19 mouse cellular contexts compared by ENCODE assay signal in the genomic region with DNA sequence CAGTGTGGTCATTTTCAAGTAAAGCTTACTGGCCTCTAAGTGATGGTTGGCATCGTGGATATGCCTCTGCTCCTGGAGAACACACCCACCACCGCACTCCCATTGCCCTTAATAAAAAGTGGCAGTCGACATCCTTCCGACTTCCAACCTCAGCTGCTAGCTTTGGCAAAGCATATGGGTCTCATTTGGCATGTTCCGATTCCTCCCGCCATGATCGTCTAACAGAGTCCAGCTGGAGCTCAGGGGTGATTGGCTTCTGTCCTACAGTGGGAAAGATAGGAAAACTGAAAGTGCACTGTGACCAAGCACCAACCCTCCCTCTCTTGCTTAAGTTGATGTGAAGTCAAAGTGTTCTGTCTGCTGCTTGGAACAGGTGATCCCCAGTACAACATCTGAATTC.
DNase-seq lines count a peak whose midpoint lies in the region; ATAC-seq and TF ChIP-seq lines count a peak whose summit lies in the region.
"Had no signal": no experiment of that assay in that cellular context is flagged by ENCODE, and none has a peak within 500 bp of the region (broad histone marks: within the 10 kb centered on the region; RNA-seq: fewer than 3 reads in every experiment).

No protein-coding gene starts in this region.

- 56% methylated on average over 7 of the region's 7 CpGs for WGBS in forebrain, embryonic 10.5 days
- WGBS in forebrain, embryonic 13.5 days: 91% methylated on average over 7 of the region's 7 CpGs
- WGBS in hindbrain, postnatal 0 days: 46% methylated on average over 7 of the region's 7 CpGs
- WGBS in hindbrain, embryonic 10.5 days: 82% methylated on average over 7 of the region's 7 CpGs
- WGBS in embryonic facial prominence, embryonic 10.5 days: 42% methylated on average over 7 of the region's 7 CpGs
- WGBS in embryonic facial prominence, embryonic 13.5 days: 21% methylated on average over 7 of the region's 7 CpGs

- H3K9me3 ChIP-seq in forebrain, embryonic 10.5 days: no peaks in the 10 kb centered on the region
- no peaks in the 10 kb centered on the region for H3K9me3 ChIP-seq in forebrain, embryonic 13.5 days (replicated peaks)
- H3K9me3 ChIP-seq in hindbrain, postnatal 0 days (ENCODE audit: low read length): no peaks in the 10 kb centered on the region
- H3K9me3 ChIP-seq in hindbrain, embryonic 10.5 days: no peaks in the 10 kb centered on the region
- H3K9me3 ChIP-seq in embryonic facial prominence, embryonic 10.5 days: no peaks in the 10 kb centered on the region
- H3K9me3 ChIP-seq in embryonic facial prominence, embryonic 13.5 days: no peaks in the 10 kb centered on the region
- H3K9me3 ChIP-seq: forebrain, embryonic 15.5 days; heart, embryonic 12.5 days; hindbrain, embryonic 12.5 days had no signal

- TF ChIP-seq CTCF in hindbrain, postnatal 0 days (IDR thresholded peaks at IDR 0.05; ENCODE audit: low read depth): no peak

- H3K4me1 ChIP-seq in forebrain, embryonic 10.5 days: peaks cover 50% of the 10 kb centered on the region
- H3K4me1 ChIP-seq in forebrain, embryonic 13.5 days: peaks cover 30% of the 10 kb centered on the region
- H3K4me1 ChIP-seq in hindbrain, postnatal 0 days (ENCODE audit: insufficient read depth, low read length): peaks cover 4% of the 10 kb centered on the region
- peaks cover 22% of the 10 kb centered on the region for H3K4me1 ChIP-seq in hindbrain, embryonic 10.5 days (replicated peaks)
- peaks cover 35% of the 10 kb centered on the region for H3K4me1 ChIP-seq in embryonic facial prominence, embryonic 10.5 days
- 0 out of 2 replicates have a peak, but pooled peaks cover 4% of the 10 kb centered on the region for H3K4me1 ChIP-seq in embryonic facial prominence, embryonic 13.5 days
- H3K4me1 ChIP-seq: heart, embryonic 12.5 days had no signal

- H3K9ac ChIP-seq in forebrain, embryonic 13.5 days: no peak overlapping the region
- H3K9ac ChIP-seq in hindbrain, postnatal 0 days (replicated peaks; ENCODE audit: low read length): no peak overlapping the region
- no peak overlapping the region for H3K9ac ChIP-seq in embryonic facial prominence, embryonic 13.5 days
- H3K9ac ChIP-seq: forebrain, embryonic 15.5 days; heart, embryonic 12.5 days; hindbrain, embryonic 12.5 days had no signal

- no peak overlapping the region for H3K4me2 ChIP-seq in forebrain, embryonic 13.5 days
- H3K4me2 ChIP-seq in hindbrain, postnatal 0 days (ENCODE audit: low read depth, low read length): no peak overlapping the region
- peak overlapping the region; percentile 11; the same call in 1 of the 2 replicates for H3K4me2 ChIP-seq in embryonic facial prominence, embryonic 13.5 days
- H3K4me2 ChIP-seq: forebrain, embryonic 15.5 days; heart, embryonic 12.5 days; hindbrain, embryonic 12.5 days had no signal

- no peak for DNase-seq in forebrain, embryonic 10.5 days (ENCODE audit: extremely low spot score, low spot score)
- peak; percentile 72 for DNase-seq in hindbrain, postnatal 0 days (ENCODE audit: low spot score)
- no peak for DNase-seq in hindbrain, embryonic 10.5 days (ENCODE audit: low spot score)
- peak; percentile 54 for DNase-seq in embryonic facial prominence, embryonic 10.5 days (ENCODE audit: low spot score)
- DNase-seq in yolk sac, embryonic 10.5 days (ENCODE audit: low spot score): no peak
- DNase-seq: adrenal gland, adult 2 months; adrenal gland, postnatal 25 days; cerebellum, adult 8-10 months; cerebellum, postnatal 36 days; heart, adult 2 months; kidney, adult 11 months had no signal

- H3K27me3 ChIP-seq in forebrain, embryonic 10.5 days (ENCODE audit: poor library complexity, severe bottlenecking): no peaks in the 10 kb centered on the region
- H3K27me3 ChIP-seq in forebrain, embryonic 13.5 days: no peaks in the 10 kb centered on the region
- no peaks in the 10 kb centered on the region for H3K27me3 ChIP-seq in hindbrain, postnatal 0 days (ENCODE audit: insufficient read depth, low read length)
- H3K27me3 ChIP-seq in hindbrain, embryonic 10.5 days (ENCODE audit: insufficient read depth, poor library complexity, severe bottlenecking): no peaks in the 10 kb centered on the region
- no peaks in the 10 kb centered on the region for H3K27me3 ChIP-seq in embryonic facial prominence, embryonic 10.5 days (replicated peaks; ENCODE audit: low read depth, poor library complexity, severe bottlenecking)
- no peaks in the 10 kb centered on the region for H3K27me3 ChIP-seq in embryonic facial prominence, embryonic 13.5 days
- H3K27me3 ChIP-seq: CH12.LX; forebrain, embryonic 15.5 days; heart, embryonic 12.5 days; hindbrain, embryonic 12.5 days had no signal

- no peak for ATAC-seq in forebrain, embryonic 13.5 days
- ATAC-seq in hindbrain, postnatal 0 days: 0 out of 2 replicates have a peak, but pooled peaks have one; percentile 29
- ATAC-seq in embryonic facial prominence, embryonic 13.5 days (ENCODE audit: insufficient number of reproducible peaks, insufficient read depth, low FRiP score, low TSS enrichment, low read depth): 0 out of 2 replicates have a peak, but pooled peaks have one; percentile 26
- ATAC-seq: forebrain, embryonic 15.5 days; inflammation-experienced regulatory T-cells, adult 6 months; Patski had no signal

- H3K36me3 ChIP-seq in forebrain, embryonic 10.5 days (replicated peaks): no peaks in the 10 kb centered on the region
- no peaks in the 10 kb centered on the region for H3K36me3 ChIP-seq in forebrain, embryonic 13.5 days (ENCODE audit: poor library complexity, severe bottlenecking)
- H3K36me3 ChIP-seq in hindbrain, postnatal 0 days (ENCODE audit: insufficient read depth, low read length): no peaks in the 10 kb centered on the region
- H3K36me3 ChIP-seq in hindbrain, embryonic 10.5 days: no peaks in the 10 kb centered on the region
- no peaks in the 10 kb centered on the region for H3K36me3 ChIP-seq in embryonic facial prominence, embryonic 10.5 days (replicated peaks)
- no peaks in the 10 kb centered on the region for H3K36me3 ChIP-seq in embryonic facial prominence, embryonic 13.5 days
- H3K36me3 ChIP-seq: forebrain, embryonic 15.5 days; heart, embryonic 12.5 days; hindbrain, embryonic 12.5 days had no signal

- peak overlapping the region; percentile 48 for H3K27ac ChIP-seq in forebrain, embryonic 10.5 days
- H3K27ac ChIP-seq in forebrain, embryonic 13.5 days: no peak overlapping the region
- no peak overlapping the region for H3K27ac ChIP-seq in hindbrain, postnatal 0 days
- no peak overlapping the region for H3K27ac ChIP-seq in hindbrain, embryonic 10.5 days
- peak overlapping the region; percentile 35; the same call in 1 of the 2 replicates for H3K27ac ChIP-seq in embryonic facial prominence, embryonic 10.5 days (replicated peaks)
- H3K27ac ChIP-seq in embryonic facial prominence, embryonic 13.5 days: no peak overlapping the region
- H3K27ac ChIP-seq: forebrain, embryonic 15.5 days; heart, adult 2 months; hindbrain, embryonic 12.5 days had no signal

- no peak overlapping the region for H3K4me3 ChIP-seq in forebrain, embryonic 10.5 days
- H3K4me3 ChIP-seq in forebrain, embryonic 13.5 days: no peak overlapping the region
- no peak overlapping the region for H3K4me3 ChIP-seq in hindbrain, postnatal 0 days (ENCODE audit: low read length)
- no peak overlapping the region for H3K4me3 ChIP-seq in hindbrain, embryonic 10.5 days
- no peak overlapping the region for H3K4me3 ChIP-seq in embryonic facial prominence, embryonic 10.5 days
- no peak overlapping the region for H3K4me3 ChIP-seq in embryonic facial prominence, embryonic 13.5 days
- H3K4me3 ChIP-seq: forebrain, embryonic 15.5 days; heart, adult 2 months; heart, embryonic 12.5 days; hindbrain, embryonic 12.5 days had no signal

Comparison
In these comparisons a context has a peak if more than half of its experiments do, and no peak if none do; other contexts are left out.
1. DNase-seq: peak in hindbrain, postnatal 0 days (single experiment) and embryonic facial prominence, embryonic 10.5 days (single experiment); none in forebrain, embryonic 10.5 days (single experiment), hindbrain, embryonic 10.5 days (single experiment) and yolk sac, embryonic 10.5 days (single experiment).
2. H3K27ac ChIP-seq: peak in forebrain, embryonic 10.5 days (single experiment) and embryonic facial prominence, embryonic 10.5 days (single experiment); none in forebrain, embryonic 13.5 days (single experiment), hindbrain, postnatal 0 days (single experiment), hindbrain, embryonic 10.5 days (single experiment) and embryonic facial prominence, embryonic 13.5 days (single experiment).